Mouse (Mus musculus) frontal cortex, adult 2 months (tissue): ENCODE data around the gene Ptch2. TPM values are rescaled to one million over a fixed set of nuclear protein-coding genes. Genes with fewer than 3 reads are reported as not detected.
A peak's percentile ranks its signal among the peaks of the same experiment; 100 is the strongest.

Experiments used
- DNase-seq, 2 experiments: peaks; one replicate each; pipeline ENCODE4 v3.0.0; 2022; ENCODE audit warnings: low spot score in 1 of 2; ENCODE audit errors: extremely low spot score in 1 of 2
- polyA plus RNA-seq: library from polyadenylated mRNA; depleted of rRNA; stranded (reverse); fragments of >200 nt; gene quantifications from 2 replicates; pipeline ENCODE4 v1.2.3, GENCODE M21; 2012; rRNA removed

Gene Ptch2
- 2.7 and 2.9 TPM in 2 replicates for polyA plus RNA-seq

DNA sequence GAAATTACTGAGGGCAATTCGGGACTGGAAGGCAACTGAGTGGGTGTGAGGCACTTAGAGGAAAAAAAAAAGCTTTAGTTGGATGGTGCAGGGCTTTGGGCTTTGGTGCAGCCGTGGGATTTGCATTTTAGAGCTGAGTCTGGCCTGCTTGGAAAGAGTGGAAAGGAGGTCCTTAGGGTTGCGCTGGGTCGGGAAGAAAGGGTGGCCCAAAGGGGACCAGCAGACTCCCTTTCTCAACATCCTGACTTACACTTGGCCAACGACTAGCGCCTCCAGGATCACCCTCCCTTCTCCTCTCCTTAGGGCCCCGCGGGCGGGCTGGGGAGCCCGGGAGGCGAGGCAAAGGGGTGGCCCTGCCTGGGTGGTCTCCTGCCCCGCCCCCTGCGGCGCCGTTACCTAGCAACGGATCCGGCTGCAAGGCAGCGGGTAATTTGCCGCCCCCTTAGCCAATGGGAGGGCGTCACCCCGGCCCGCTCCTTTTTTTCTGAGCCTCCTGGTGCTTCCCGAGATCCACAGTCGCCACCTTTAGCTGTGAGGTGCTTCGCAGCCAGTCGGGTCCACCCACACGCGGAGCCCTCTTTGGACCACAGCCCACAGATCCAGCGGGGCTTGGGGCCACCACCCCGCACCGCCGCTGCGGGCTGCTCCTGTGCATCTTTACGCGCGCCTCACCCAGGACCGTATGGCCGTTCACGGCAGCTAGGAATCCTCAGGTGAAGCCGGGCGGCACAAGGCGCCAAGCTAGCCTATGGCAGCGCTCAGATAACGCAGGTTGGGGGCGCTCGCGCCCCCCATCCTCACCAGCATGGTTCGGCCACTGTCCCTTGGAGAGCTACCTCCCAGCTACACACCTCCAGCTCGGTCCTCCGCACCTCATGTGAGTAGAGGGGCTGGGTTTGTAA is at the start of gene Ptch2:
Gene Ptch2, plus strand, starts transcription at position 525 of the 902 bp plus-strand sequence.
- peak in 1 of 2 experiments; percentile 32 for DNase-seq

- no peak for DNase-seq
These were observed 47.0 kb upstream of the Ptch2 start for GRCm38 (mm10) chr4:117048836-117049235.

- DNase-seq: no peak
These were observed 46.4 kb upstream of the Ptch2 start for GRCm38 (mm10) chr4:117049485-117049884.

DNA sequence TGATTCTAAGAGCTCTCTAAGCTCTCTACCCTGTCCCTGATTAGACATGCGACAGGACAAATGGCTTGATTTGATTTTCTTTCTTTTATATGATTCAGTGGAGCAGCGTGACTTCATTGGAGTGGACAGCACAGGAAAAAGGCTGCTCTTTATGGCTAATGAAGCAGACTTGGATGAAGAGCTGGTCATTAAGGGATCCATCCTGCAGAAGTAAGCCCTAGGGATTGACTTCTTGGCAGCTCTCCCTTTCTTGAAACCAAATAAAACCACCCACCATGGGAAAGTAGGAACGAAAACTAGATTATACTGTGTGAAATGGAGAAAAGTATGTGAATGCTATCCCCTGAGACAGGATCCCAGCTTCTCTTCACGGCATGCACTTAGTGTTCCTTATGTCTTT is 43.2 kb upstream of the Ptch2 start:
- no peak for DNase-seq

DNA sequence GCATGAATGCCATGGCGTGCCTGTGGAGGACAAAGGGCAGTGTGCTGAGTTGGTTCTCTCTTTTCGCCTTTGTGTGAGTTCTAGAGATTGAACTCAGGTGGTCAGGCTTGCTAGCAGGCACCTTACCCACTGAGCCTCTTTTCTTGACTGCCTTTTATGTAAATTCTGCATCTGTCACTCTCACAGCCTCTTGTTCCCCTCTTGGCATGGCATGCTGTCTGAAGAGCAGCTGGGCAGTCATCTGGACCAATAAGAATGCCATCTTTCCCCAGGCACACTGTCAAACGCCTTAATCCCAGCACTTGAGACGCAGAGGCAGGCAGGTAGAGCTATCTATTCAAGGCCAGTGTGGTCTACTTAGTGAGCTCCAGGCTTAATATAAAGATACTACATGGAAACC is 41.9 kb upstream of the Ptch2 start:
- DNase-seq: no peak

DNA sequence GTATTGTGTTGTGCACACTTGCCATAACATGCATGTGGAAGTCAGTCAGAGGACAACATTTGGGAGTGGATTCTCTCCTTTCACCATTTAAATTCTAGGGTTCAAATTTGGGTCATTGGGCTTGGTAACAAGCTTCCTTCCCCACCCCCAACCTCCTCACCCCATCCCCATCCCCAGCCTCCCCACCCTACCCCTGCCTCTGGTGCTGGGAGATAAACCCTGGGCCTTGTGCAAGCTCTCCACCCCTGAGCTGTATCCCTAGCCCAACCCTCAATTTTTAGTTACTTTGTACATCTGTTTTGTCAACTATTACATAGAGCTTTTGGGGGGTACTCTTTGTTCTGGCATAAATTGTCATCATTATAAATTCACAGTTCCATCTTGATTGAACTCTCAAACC is 39.8 kb upstream of the Ptch2 start:
- no peak for DNase-seq

GRCm38 (mm10) chr4:117056514-117056913 is 39.4 kb upstream of the Ptch2 start:
- no peak for DNase-seq

DNA sequence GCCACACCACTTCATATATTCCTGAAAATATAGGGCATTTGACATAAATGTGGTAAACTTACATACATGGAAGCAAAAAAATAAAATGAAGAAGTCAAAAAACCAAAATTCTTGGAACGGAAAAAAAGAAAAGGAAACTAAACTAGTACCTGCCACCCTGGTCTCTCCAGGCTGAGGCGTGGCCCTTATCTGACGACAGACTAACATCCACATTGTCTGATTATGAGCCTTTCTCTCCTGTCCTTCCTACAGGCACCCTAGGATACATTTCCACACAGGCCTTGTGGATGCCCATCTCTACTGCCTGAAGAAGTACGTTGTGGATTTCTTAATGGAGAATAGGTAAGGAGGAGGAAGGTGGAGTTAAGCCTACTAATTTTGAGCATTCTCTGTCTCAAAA is 37.4 kb upstream of the Ptch2 start:
- DNase-seq: no peak

DNA sequence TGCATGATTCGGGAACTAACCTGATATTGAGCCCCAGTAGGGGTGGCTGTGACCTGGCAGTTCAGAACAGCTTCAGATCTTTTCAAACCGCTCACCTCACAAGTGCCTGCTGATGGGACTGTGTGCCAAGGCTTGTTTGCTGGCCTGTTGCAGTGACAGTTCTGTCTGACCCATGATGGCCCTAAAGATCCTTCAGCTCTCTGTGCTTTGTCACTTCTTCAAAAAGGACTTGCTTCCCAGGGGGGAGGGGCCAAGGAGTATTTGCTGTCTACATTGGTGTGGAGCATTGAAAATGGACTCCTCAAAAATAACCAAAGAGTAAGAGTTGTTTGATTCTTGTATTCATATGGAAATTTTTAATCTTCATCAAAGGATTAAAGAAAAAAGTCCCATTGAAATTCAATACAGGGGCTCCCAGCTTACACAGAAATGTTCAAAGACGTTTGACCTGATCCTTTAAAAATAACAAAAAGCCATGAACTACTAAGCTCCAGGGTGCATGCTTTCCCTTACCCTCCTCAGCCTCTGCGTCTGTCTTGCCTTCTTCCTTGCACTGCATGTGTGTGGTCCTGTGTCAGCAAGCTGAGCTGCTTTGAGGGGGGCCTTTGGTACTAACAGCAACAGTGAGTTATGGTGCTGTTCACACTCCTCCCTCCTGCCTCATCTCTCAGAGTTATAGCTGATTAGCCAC is 33.0 kb upstream of the Ptch2 start:
- DNase-seq: no peak

GRCm38 (mm10) chr4:117068035-117068434 is 27.8 kb upstream of the Ptch2 start:
- DNase-seq: no peak

- DNase-seq: no peak
These were observed 26.2 kb upstream of the Ptch2 start for GRCm38 (mm10) chr4:117069647-117070046.

DNA sequence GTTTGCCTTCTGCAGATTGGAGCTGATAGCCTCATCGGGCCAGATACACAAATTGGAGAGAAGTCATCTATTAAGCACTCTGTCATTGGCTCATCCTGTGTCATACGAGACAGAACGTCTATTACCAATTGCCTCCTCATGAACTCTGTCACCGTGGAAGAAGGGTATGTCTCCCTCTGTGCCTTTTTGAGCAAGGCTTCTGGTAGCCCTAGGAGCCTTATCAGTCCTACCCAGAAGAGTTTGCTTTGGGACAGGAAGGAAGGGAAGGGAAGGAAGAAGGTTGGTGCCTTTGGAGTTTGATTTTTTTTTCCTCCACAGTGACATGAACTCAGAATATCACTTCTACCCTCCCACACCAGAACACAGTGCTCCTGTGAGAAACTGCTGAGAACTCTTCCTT is 25.3 kb upstream of the Ptch2 start:
- no peak for DNase-seq

DNA sequence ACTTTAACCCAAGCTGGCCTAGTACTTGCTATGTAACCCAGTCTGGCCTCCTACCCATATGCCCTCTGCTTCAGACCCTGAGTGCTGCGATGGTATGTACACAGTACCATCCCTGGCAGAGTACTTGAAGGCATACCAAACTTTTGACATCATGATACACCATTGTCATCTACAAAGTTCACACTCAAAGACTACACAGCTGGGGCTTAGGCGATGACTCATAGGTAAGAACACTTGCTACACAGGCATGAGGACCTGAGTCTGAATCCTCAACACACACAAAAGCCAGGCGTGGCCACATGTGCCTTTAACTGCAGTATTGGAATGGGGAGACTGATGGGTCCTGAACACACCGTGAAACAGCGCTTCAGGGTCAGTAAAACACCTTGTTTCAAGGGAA is 24.7 kb upstream of the Ptch2 start:
- no peak for DNase-seq

DNA sequence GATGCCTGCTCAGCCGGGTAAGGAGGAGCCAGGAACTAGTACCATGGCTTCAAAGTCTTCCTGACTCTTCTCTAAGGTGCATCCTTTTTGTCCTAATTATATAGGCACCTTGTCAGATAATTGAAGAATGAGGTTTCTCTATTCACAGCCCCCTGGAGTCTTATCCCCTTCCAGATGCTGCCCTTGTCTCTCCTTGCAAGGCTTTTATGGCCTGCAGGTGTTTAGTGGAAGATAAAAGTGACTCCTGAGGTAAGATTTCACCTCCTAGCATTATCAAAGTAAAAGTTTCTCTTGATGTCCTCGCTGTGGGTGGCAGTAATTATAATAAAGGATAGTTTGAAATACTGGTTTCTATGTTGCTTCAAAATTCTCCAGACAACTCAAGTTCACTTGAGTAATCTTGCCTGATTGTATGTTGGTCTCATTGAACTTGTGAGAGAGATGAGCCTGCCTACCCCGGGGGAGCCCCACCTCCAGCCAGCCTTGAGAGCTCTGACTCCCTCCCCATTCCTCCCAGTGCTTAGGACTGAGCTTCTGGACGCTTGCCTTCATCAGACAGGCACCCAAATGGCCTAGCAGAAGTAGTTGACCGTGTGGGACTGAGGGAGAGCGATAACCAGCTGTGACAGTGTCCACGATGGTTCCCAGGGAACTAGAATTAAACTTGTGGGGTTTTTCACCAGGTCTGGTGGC is 7.8 kb upstream of the Ptch2 start:
- DNase-seq: no peak

DNA sequence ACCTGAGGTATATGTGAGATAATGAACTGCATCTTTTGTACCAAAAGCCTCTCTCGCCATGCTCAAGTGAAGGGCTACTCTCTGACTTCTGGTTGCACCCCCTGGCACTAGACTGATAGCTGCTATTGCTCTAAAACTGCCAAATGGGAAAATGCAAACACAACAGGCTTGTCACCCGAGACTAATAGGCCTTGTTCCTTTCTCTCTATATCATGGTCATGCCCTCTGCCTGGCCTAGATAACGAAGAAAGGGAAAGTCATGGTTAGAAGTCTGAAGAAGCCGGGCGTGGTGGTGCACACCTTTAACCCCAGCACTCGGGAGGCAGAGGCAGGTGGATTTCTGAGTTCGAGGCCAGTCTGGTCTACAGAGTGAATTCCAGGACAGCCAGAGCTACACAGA is 5.3 kb upstream of the Ptch2 start:
- DNase-seq: no peak

- no peak for DNase-seq
These were observed 1.1 kb upstream of the Ptch2 start for GRCm38 (mm10) chr4:117094626-117095361.

- DNase-seq: no peak
These were observed 791 bp downstream of the Ptch2 start for GRCm38 (mm10) chr4:117096666-117097065.

DNA sequence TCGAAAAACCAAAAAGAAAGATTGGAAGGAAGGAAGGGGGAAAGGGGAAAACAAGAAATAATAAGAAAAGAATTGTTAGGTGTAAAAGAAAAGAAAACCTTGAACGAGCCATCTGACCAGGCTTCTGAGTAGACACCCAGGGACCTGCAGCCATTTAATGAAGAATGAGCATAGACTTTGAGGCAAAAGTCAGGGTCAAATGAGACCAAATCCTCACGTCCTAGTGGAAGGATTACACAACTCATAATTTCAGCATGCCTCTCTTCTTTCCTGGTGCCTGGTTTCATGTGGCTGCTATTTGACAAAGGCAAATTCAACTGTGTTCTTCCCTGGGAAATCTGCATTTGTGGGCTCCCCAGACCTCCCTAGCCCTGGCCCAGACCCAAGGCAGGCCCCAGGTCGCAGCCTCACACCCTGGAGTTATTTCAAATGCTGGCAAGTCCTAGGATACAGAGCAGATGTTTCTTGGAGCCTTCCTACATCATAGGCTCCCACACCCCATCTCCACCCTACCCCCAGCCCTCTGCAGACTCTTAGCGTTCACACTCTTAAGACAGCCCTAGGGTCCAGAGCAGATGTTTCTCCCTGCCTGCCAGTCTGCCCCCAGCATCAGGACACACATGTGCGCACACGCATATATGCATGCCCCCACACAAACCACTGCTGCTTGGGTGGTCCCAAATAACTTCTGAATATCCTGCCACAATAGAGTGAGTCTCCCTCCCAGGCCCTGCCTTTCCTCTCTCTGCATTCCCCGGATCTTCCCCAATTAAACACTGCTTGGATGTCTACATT is 2.3 kb downstream of the Ptch2 start:
- no peak for DNase-seq

GRCm38 (mm10) chr4:117098764-117099036 is 2.8 kb downstream of the Ptch2 start:
- no peak for DNase-seq

DNA sequence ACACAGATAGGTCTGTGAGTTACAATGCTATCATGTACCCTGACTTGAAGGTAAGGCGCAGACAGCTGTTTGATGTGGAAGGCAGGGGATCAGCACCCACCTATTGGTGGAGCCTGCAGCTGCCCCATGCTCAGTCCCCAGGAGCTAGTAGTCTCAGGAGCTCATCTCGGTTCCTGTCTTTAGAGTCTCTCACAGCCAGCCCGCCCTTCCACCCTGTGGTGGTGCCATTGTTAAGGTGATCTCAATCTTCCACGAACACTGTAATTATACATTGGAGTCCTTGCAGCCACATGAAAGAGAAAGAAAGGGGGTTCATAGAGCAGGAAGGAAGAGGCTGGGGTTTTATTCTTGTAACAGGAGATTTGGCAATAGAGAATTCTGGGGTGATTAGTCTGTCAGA is 4.2 kb downstream of the Ptch2 start:
- no peak for DNase-seq
